Mouse (Mus musculus): ENCODE measurements around the gene Tfb2m.

The Tfb2m gene

GRCm38 (mm10) chr1:179506530-179507315 lies 39.3 kb downstream of the Tfb2m start:
- peak; percentile 79 for DNase-seq (ENCODE audit: low read depth, low spot score)

GRCm38 (mm10) chr1:179502565-179502964 lies 43.5 kb downstream of the Tfb2m start:
- peak; percentile 33 for DNase-seq (ENCODE audit: low read depth, low spot score)

GRCm38 (mm10) chr1:179499257-179499656 lies 46.8 kb downstream of the Tfb2m start:
- DNase-seq (ENCODE audit: low read depth, low spot score): no peak

- no peak for DNase-seq (ENCODE audit: low read depth, low spot score)
These were observed 53.2 kb downstream of the Tfb2m start for GRCm38 (mm10) chr1:179492908-179493307.

GRCm38 (mm10) chr1:179488520-179488919 lies 57.5 kb downstream of the Tfb2m start:
- DNase-seq (ENCODE audit: low read depth, low spot score): peak; percentile 40

GRCm38 (mm10) chr1:179487990-179488389 lies 58.1 kb downstream of the Tfb2m start:
- no peak for DNase-seq (ENCODE audit: low read depth, low spot score)

GRCm38 (mm10) chr1:179487238-179487637 lies 58.8 kb downstream of the Tfb2m start:
- DNase-seq (ENCODE audit: low read depth, low spot score): peak; percentile 62

- DNase-seq (ENCODE audit: low read depth, low spot score): peak; percentile 41
These were observed 60.1 kb downstream of the Tfb2m start for GRCm38 (mm10) chr1:179485784-179486540.

GRCm38 (mm10) chr1:179480862-179481261 lies 65.2 kb downstream of the Tfb2m start:
- no peak for DNase-seq (ENCODE audit: low read depth, low spot score)

Data from ZHBTc4 (cell line).